Mouse (Mus musculus) heart, postnatal 0 days (tissue): ENCODE measurements around the gene Pfkfb1. TPM values are rescaled to one million over a fixed set of nuclear protein-coding genes. Genes with fewer than 3 reads are reported as not detected.
A peak's percentile ranks its signal among the peaks of the same experiment; 100 is the strongest.

Experiments used
- ATAC-seq: fragments of 200-750 bp; cut with Nextera tagmentation; 2 replicates; pipeline ENCODE4 v1.8.0; 2017; ENCODE audit warnings: low read depth, moderate number of reproducible peaks, moderate library complexity; ENCODE audit not compliant: insufficient read depth
- DNase-seq: peaks from one replicate; pipeline ENCODE4 v3.0.0-alpha.2; 2016; ENCODE audit warnings: low spot score
- H3K27ac ChIP-seq: fragments of 300-500 bp; sonication (generic); 2 replicates; pipeline ENCODE4 v1.5.1; 2014; ENCODE audit warnings: low read depth, mild to moderate bottlenecking
- H3K27me3 ChIP-seq: fragments of 300-500 bp; sonication (generic); 2 replicates; pipeline ENCODE4 v1.6.1; 2014; ENCODE audit warnings: low read length, mixed read lengths; ENCODE audit not compliant: control insufficient read depth, insufficient read depth
- H3K36me3 ChIP-seq: fragments of 300-500 bp; sonication (generic); replicated peaks from 2 replicates; pipeline ENCODE4 v1.6.1; 2014; ENCODE audit warnings: low read length, mixed read lengths; ENCODE audit not compliant: control insufficient read depth, insufficient read depth
- H3K4me1 ChIP-seq: fragments of 300-500 bp; sonication (generic); 2 replicates; pipeline ENCODE4 v1.6.1; 2014; ENCODE audit warnings: antibody characterized with exemption; ENCODE audit not compliant: control insufficient read depth, insufficient read depth
- H3K4me2 ChIP-seq: fragments of 300-500 bp; sonication (generic); 2 replicates; pipeline ENCODE4 v1.6.1; 2014; ENCODE audit warnings: low read depth, mild to moderate bottlenecking, low read length, moderate library complexity
- H3K4me3 ChIP-seq: fragments of 300-500 bp; sonication (generic); 2 replicates; pipeline ENCODE4 v1.5.1; 2014; ENCODE audit warnings: low read depth, low read length
- H3K9ac ChIP-seq: fragments of 300-500 bp; sonication (generic); replicated peaks from 2 replicates; pipeline ENCODE4 v1.6.1; 2014; ENCODE audit warnings: low read depth, low read length, mixed read lengths
- H3K9me3 ChIP-seq: fragments of 300-500 bp; sonication (generic); replicated peaks from 2 replicates; pipeline ENCODE4 v1.6.1; 2016; ENCODE audit warnings: low read length; ENCODE audit not compliant: control insufficient read depth
- CTCF ChIP-seq: IDR thresholded peaks from 2 replicates; pipeline ENCODE4 v1.5.1; 2016; ENCODE audit warnings: antibody characterized with exemption, control low read depth, low read depth
- EP300 ChIP-seq: IDR thresholded peaks from 2 replicates; pipeline ENCODE4 v1.6.1; 2016; ENCODE audit warnings: antibody characterized with exemption, low read depth
- WGBS: fragments of 180-500 bp; shearing (Covaris S2); extraction: QIAGEN DNeasy Blood & Tissue Kit; methylation state at CpG from one replicate; pipeline ENCODE4 v1.1.7; 2014; 5-methylcytosine and 5-hydroxymethylcytosine counted together
- polyA plus RNA-seq: library from polyadenylated mRNA; unstranded; fragments of >200 nt; fragmentation: Nextera tagmentation; extraction: Ambion mirVana; gene quantifications from 2 replicates; pipeline ENCODE4 v1.2.1, GENCODE M21; 2015
- total RNA-seq: library from RNA; depleted of rRNA; stranded (reverse); fragments of >200 nt; gene quantifications from 2 replicates; pipeline ENCODE4 v1.2.3, GENCODE M21; 2014; ENCODE audit warnings: low replicate concordance

Pfkfb1 gene
- total and polyA plus RNA-seq, 2 experiments from 2014 or later: 3.5 to 10.6 TPM

GRCm38 (mm10) chrX:150551986-150552385, 36.0 kb upstream of the Pfkfb1 start:
- TF ChIP-seq CTCF (no peak), EP300 (no peak)
- no peak for DNase-seq
- H3K9me3 ChIP-seq: no peaks in the 10 kb centered on the region
- H3K27ac ChIP-seq: no peak overlapping the region
- ATAC-seq: no peak
- H3K36me3 ChIP-seq: no peaks in the 10 kb centered on the region
- no peak overlapping the region for H3K9ac ChIP-seq
- H3K27me3 ChIP-seq: no peaks in the 10 kb centered on the region
- H3K4me3 ChIP-seq: no peak overlapping the region
- no peaks in the 10 kb centered on the region for H3K4me1 ChIP-seq
- WGBS: 86% methylated on average over 2 of the region's 2 CpGs
- no peak overlapping the region for H3K4me2 ChIP-seq

DNA sequence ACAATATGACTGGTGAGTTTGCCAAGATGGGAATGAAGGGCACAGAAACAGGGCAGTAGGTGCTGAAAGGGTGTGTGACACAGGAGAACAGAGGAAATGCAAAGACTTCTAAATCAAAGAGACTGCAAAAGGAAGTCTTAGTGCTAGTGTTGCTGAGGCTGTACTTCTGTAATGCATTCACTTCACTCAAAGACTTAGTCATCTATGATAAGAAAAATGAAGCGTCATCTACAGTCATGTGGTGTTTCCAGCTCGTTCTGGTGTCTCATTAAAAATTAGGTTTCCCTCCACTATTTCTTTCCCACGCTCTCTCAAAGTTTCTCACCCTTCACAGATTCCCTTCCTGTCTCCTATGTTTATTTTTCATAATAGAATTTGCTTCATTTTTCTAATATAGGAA, 34.0 kb upstream of the Pfkfb1 start:
- no peaks in the 10 kb centered on the region for H3K36me3 ChIP-seq
- H3K9me3 ChIP-seq: no peaks in the 10 kb centered on the region
- DNase-seq (no peak), ATAC-seq (no peak)
- H3K4me2 ChIP-seq: no peak overlapping the region
- no peak overlapping the region for H3K4me3 ChIP-seq
- TF ChIP-seq CTCF: no peak
- TF ChIP-seq EP300: no peak
- H3K9ac ChIP-seq: no peak overlapping the region
- H3K27me3 ChIP-seq: no peaks in the 10 kb centered on the region
- no peaks in the 10 kb centered on the region for H3K4me1 ChIP-seq
- WGBS: 63% methylated on average over 3 of the region's 3 CpGs
- no peak overlapping the region for H3K27ac ChIP-seq

- ATAC-seq: no peak
- 83% methylated on average over 12 of the region's 12 CpGs for WGBS
Measured at GRCm38 (mm10) chrX:150564644-150565357, 23.2 kb upstream of the Pfkfb1 start.

GRCm38 (mm10) chrX:150581921-150582320, 6.1 kb upstream of the Pfkfb1 start:
- ATAC-seq (no peak), DNase-seq (no peak)
- TF ChIP-seq EP300 (no peak), CTCF (no peak)
- no peaks in the 10 kb centered on the region for H3K9me3 ChIP-seq
- peaks cover 8% of the 10 kb centered on the region for H3K36me3 ChIP-seq
- H3K27me3 ChIP-seq: no peaks in the 10 kb centered on the region
- H3K9ac ChIP-seq: no peak overlapping the region
- H3K4me3 ChIP-seq: no peak overlapping the region
- H3K4me2 ChIP-seq: no peak overlapping the region
- H3K27ac ChIP-seq: no peak overlapping the region
- no peaks in the 10 kb centered on the region for H3K4me1 ChIP-seq

More at GRCm38 (mm10) chrX:150564644-150565357, 23.2 kb upstream of the Pfkfb1 start:
- Histone ChIP-seq H3K27ac (no peak overlapping the region), H3K4me3 (no peak overlapping the region), H3K9ac (no peak overlapping the region), H3K4me1 (no peaks in the 10 kb centered on the region), H3K36me3 (no peaks in the 10 kb centered on the region), H3K27me3 (no peaks in the 10 kb centered on the region), H3K4me2 (no peak overlapping the region), H3K9me3 (no peaks in the 10 kb centered on the region)
- TF ChIP-seq EP300 (no peak), CTCF (no peak)
- DNase-seq: no peak

DNA sequence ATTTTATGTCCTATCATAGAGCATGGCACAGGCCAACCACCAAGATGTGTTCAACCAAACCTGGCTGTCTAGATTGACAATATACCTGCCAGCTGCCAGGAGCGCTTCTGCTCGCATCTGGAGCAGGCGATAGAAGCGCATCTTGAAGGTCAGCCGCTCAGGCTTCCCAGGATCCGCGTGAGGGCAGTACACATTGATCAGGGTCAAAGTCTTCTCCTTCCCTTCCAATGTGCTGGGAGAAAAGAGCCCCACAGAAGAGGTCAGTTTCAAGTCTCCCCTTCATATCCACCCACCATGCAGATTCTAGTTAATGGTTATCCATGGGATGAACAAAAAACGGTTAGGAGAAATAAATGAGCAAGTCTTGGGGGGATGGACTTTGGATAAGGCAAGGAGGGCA, 2.9 kb upstream of the Pfkfb1 start:
- H3K4me1 ChIP-seq: no peaks in the 10 kb centered on the region
- TF ChIP-seq CTCF (no peak), EP300 (no peak)
- no peak overlapping the region for H3K27ac ChIP-seq
- H3K9ac ChIP-seq: no peak overlapping the region
- peaks cover 8% of the 10 kb centered on the region for H3K36me3 ChIP-seq
- no peaks in the 10 kb centered on the region for H3K9me3 ChIP-seq
- 93% methylated on average over 8 of the region's 8 CpGs for WGBS
- no peak overlapping the region for H3K4me2 ChIP-seq
- DNase-seq: no peak
- no peak for ATAC-seq
- no peaks in the 10 kb centered on the region for H3K27me3 ChIP-seq
- H3K4me3 ChIP-seq: no peak overlapping the region

GRCm38 (mm10) chrX:150589696-150590095, 1.7 kb downstream of the Pfkfb1 start, which contains the start of gene Apex2:
Gene Apex2 (minus strand): TSS chrX:150589868.
- WGBS: 69% methylated on average over 5 of the region's 5 CpGs
- Histone ChIP-seq H3K27me3 (no peaks in the 10 kb centered on the region), H3K9ac (peak within 1 kb of the TSS; percentile 65; the same call in 1 of the 2 replicates), H3K4me3 (peak within 1 kb of the TSS; percentile 60), H3K4me2 (peak within 1 kb of the TSS; percentile 61; the same call in 1 of the 2 replicates), H3K27ac (peak within 1 kb of the TSS; percentile 92), H3K4me1 (no peaks in the 10 kb centered on the region), H3K9me3 (no peaks in the 10 kb centered on the region), H3K36me3 (no peaks in the 10 kb centered on the region)
- DNase-seq: no peak
- no peak for ATAC-seq
- TF ChIP-seq EP300 (no peak), CTCF (no peak)
